Mouse (Mus musculus) limb, embryonic 14.5 days (tissue): ENCODE measurements around the gene Pus10. TPM values are rescaled to one million over a fixed set of nuclear protein-coding genes. Genes with fewer than 3 reads are reported as not detected.

Experiments
- ATAC-seq: fragments of 200-750 bp; cut with Nextera tagmentation; 2 replicates; pipeline ENCODE4 v1.8.0; 2017; ENCODE audit warnings: low read depth, moderate number of reproducible peaks, moderate TSS enrichment; ENCODE audit not compliant: low FRiP score
- DNase-seq: peaks from one replicate; pipeline ENCODE4 v3.0.0-alpha.2; 2015; ENCODE audit warnings: low spot score
- H3K27ac ChIP-seq: fragments of 300-500 bp; sonication (generic); replicated peaks from 2 replicates; pipeline ENCODE4 v1.5.1; 2014; ENCODE audit warnings: low read depth, mild to moderate bottlenecking, low read length, moderate library complexity, mixed read lengths
- H3K27me3 ChIP-seq: fragments of 300-500 bp; sonication (generic); 2 replicates; pipeline ENCODE4 v1.6.1; 2014; ENCODE audit warnings: low read length, mixed read lengths; ENCODE audit not compliant: control insufficient read depth, insufficient read depth
- H3K36me3 ChIP-seq: fragments of 300-500 bp; sonication (generic); 2 replicates; pipeline ENCODE4 v1.6.1; 2014; ENCODE audit warnings: mild to moderate bottlenecking, low read length, moderate library complexity, mixed read lengths; ENCODE audit not compliant: control insufficient read depth, insufficient read depth
- H3K4me1 ChIP-seq: fragments of 300-500 bp; sonication (generic); 2 replicates; pipeline ENCODE4 v1.6.1; 2014; ENCODE audit warnings: antibody characterized with exemption, low read length, mixed read lengths; ENCODE audit not compliant: control insufficient read depth, insufficient read depth
- H3K4me2 ChIP-seq: fragments of 300-500 bp; sonication (generic); replicated peaks from 2 replicates; pipeline ENCODE4 v1.6.1; 2014; ENCODE audit warnings: low read depth, mild to moderate bottlenecking, low read length, moderate library complexity; ENCODE audit not compliant: severe bottlenecking
- H3K4me3 ChIP-seq: fragments of 300-500 bp; sonication (generic); replicated peaks from 2 replicates; pipeline ENCODE4 v1.5.1; 2014; ENCODE audit warnings: low read length
- H3K9ac ChIP-seq: fragments of 300-500 bp; sonication (generic); 2 replicates; pipeline ENCODE4 v1.6.1; 2014; ENCODE audit warnings: mild to moderate bottlenecking, low read depth, low read length, moderate library complexity; ENCODE audit not compliant: severe bottlenecking
- H3K9me3 ChIP-seq: fragments of 300-500 bp; sonication (generic); 2 replicates; pipeline ENCODE4 v1.6.1; 2016; ENCODE audit warnings: low read length; ENCODE audit not compliant: control insufficient read depth
- POLR2A ChIP-seq: fragments of 200-500 bp; IDR thresholded peaks from 2 replicates; pipeline ENCODE4 v1.8.0; 2012; ENCODE audit warnings: inconsistent platforms, mild to moderate bottlenecking, moderate library complexity, borderline replicate concordance; ENCODE audit not compliant: insufficient read depth, insufficient read length; ENCODE audit errors: extremely low read depth
- WGBS: fragments of 180-500 bp; shearing (Covaris S2); extraction: QIAGEN DNeasy Blood & Tissue Kit; methylation state at CpG from one replicate; pipeline ENCODE4 v1.1.7; 2014; 5-methylcytosine and 5-hydroxymethylcytosine counted together
- polyA plus RNA-seq, 2 experiments: library from polyadenylated mRNA; depleted of rRNA in 1 of 2; stranded (reverse) in 1 of 2; unstranded in 1 of 2; fragments of >200 nt; fragmentation: Nextera tagmentation in 1 of 2; extraction: Ambion mirVana in 1 of 2; gene quantifications; 2 replicates each; pipeline versions ENCODE4 v1.2.1 to v1.2.3; 2012 to 2014

The Pus10 gene
- polyA plus RNA-seq, 2 experiments = 14.4 to 23.5 TPM

DNA sequence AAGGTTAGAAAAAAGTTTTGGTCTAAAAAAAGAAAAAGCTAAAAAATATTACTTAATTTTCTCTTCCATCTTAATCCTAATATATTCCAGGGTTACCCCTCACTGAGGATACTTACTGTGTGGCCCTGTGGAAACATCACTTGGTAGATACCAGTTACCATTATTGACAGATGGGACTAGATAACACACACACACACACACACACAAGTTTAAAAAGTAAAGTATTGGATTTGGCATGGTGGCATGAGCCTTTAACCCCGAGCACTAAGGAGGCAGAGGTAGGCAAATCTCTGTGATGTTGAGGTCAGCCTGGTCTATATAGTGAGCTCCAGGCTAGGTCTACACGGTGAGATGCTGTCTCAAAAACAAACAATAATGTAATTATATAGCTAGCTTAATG is 62.7 kb downstream of the Pus10 start:
- Histone ChIP-seq H3K4me3 (no peak overlapping the region), H3K27me3 (no peaks in the 10 kb centered on the region), H3K9ac (no peak overlapping the region), H3K4me1 (no peaks in the 10 kb centered on the region), H3K36me3 (peaks cover 40% of the 10 kb centered on the region), H3K9me3 (no peaks in the 10 kb centered on the region), H3K27ac (no peak overlapping the region), H3K4me2 (no peak overlapping the region)
- TF ChIP-seq POLR2A = no peak
- DNase-seq = no peak
- ATAC-seq = no peak
- WGBS = 95% methylated on average over 2 of the region's 2 CpGs

- no peak for TF ChIP-seq POLR2A
- ATAC-seq (no peak), DNase-seq (no peak)
- Histone ChIP-seq H3K36me3 (peaks cover 30% of the 10 kb centered on the region), H3K27ac (no peak overlapping the region), H3K9ac (no peak overlapping the region), H3K4me1 (no peaks in the 10 kb centered on the region), H3K27me3 (no peaks in the 10 kb centered on the region), H3K9me3 (no peaks in the 10 kb centered on the region), H3K4me3 (no peak overlapping the region), H3K4me2 (no peak overlapping the region)
- WGBS = 89% methylated on average over 4 of the region's 4 CpGs
Measured at GRCm38 (mm10) chr11:23730120-23730519, 64.6 kb downstream of the Pus10 start.

- H3K4me3 ChIP-seq = no peak overlapping the region
- no peaks in the 10 kb centered on the region for H3K4me1 ChIP-seq
- H3K36me3 ChIP-seq = peaks cover 11% of the 10 kb centered on the region
- DNase-seq = no peak
- H3K4me2 ChIP-seq = no peak overlapping the region
- no peaks in the 10 kb centered on the region for H3K9me3 ChIP-seq
- no peaks in the 10 kb centered on the region for H3K27me3 ChIP-seq
- no peak overlapping the region for H3K27ac ChIP-seq
- no peak for TF ChIP-seq POLR2A
- no peak overlapping the region for H3K9ac ChIP-seq
- WGBS = 96% methylated on average over 1 of the region's 1 CpGs
- no peak for ATAC-seq
Measured at GRCm38 (mm10) chr11:23732840-23733239, 67.4 kb downstream of the Pus10 start.

- H3K9ac ChIP-seq = no peak overlapping the region
- no peak overlapping the region for H3K4me2 ChIP-seq
- H3K36me3 ChIP-seq = peaks cover 6% of the 10 kb centered on the region
- H3K4me3 ChIP-seq = no peak overlapping the region
- H3K9me3 ChIP-seq = no peaks in the 10 kb centered on the region
- H3K27ac ChIP-seq = no peak overlapping the region
- no peak for TF ChIP-seq POLR2A
- H3K4me1 ChIP-seq = no peaks in the 10 kb centered on the region
- H3K27me3 ChIP-seq = no peaks in the 10 kb centered on the region
- WGBS = 92% methylated on average over 6 of the region's 6 CpGs
- ATAC-seq (no peak), DNase-seq (no peak)
Measured at GRCm38 (mm10) chr11:23734749-23735286, 69.3 kb downstream of the Pus10 start.

- Histone ChIP-seq H3K9me3 (no peaks in the 10 kb centered on the region), H3K27me3 (no peaks in the 10 kb centered on the region), H3K4me3 (no peak overlapping the region), H3K4me1 (no peaks in the 10 kb centered on the region), H3K36me3 (peaks cover 3% of the 10 kb centered on the region), H3K4me2 (no peak overlapping the region), H3K27ac (no peak overlapping the region), H3K9ac (no peak overlapping the region)
- TF ChIP-seq POLR2A = no peak
- DNase-seq (no peak), ATAC-seq (no peak)
Measured at GRCm38 (mm10) chr11:23735820-23736470, 70.5 kb downstream of the Pus10 start.
